Mouse (Mus musculus) cortical plate, adult 2 months (tissue): ENCODE data around the gene Mllt3. TPM values are rescaled to one million over a fixed set of nuclear protein-coding genes. Genes with fewer than 3 reads are reported as not detected.

Experiments
- H3K27ac ChIP-seq: fragments of 200-500 bp; 2 replicates; pipeline ENCODE4 v1.5.1; 2012; ENCODE audit warnings: low read length, control low read depth, inconsistent platforms; ENCODE audit not compliant: insufficient read depth
- H3K4me1 ChIP-seq: fragments of 200-500 bp; 2 replicates; pipeline ENCODE4 v1.6.1; 2011; ENCODE audit warnings: low read length; ENCODE audit not compliant: control insufficient read depth, insufficient read depth
- H3K4me3 ChIP-seq: fragments of 200-500 bp; 2 replicates; pipeline ENCODE4 v1.5.1; 2011; ENCODE audit warnings: mild to moderate bottlenecking, low read length, control low read depth; ENCODE audit not compliant: insufficient read depth
- CTCF ChIP-seq: fragments of 200-500 bp; IDR thresholded peaks from 2 replicates; pipeline ENCODE4 v1.5.1; 2011; ENCODE audit warnings: mild to moderate bottlenecking, control low read depth, low read length; ENCODE audit not compliant: insufficient read depth; ENCODE audit errors: extremely low read depth
- POLR2A ChIP-seq: fragments of 200-500 bp; IDR thresholded peaks from 2 replicates; pipeline ENCODE4 v1.6.1; 2011; ENCODE audit warnings: mild to moderate bottlenecking, low read length, control low read depth; ENCODE audit not compliant: insufficient read depth; ENCODE audit errors: extremely low read depth
- polyA plus RNA-seq: library from polyadenylated mRNA; depleted of rRNA; stranded (reverse); fragments of >200 nt; gene quantifications from 2 replicates; pipeline ENCODE4 v1.2.3, GENCODE M21; 2012

Gene Mllt3
- polyA plus RNA-seq, 1 experiment: 23.2 TPM

- no peak for TF ChIP-seq CTCF
- TF ChIP-seq POLR2A: no peak
- Histone ChIP-seq H3K4me3 (no peak overlapping the region), H3K4me1 (peaks cover 2% of the 10 kb centered on the region; the same call in 1 of the 2 replicates), H3K27ac (no peak overlapping the region)
Observed at GRCm38 (mm10) chr4:87902584-87902983, 130.6 kb downstream of the Mllt3 start.

GRCm38 (mm10) chr4:87901166-87901565 is 132.0 kb downstream of the Mllt3 start:
- no peak for TF ChIP-seq CTCF
- TF ChIP-seq POLR2A: no peak
- peaks cover 2% of the 10 kb centered on the region; the same call in 1 of the 2 replicates for H3K4me1 ChIP-seq
- no peak overlapping the region for H3K4me3 ChIP-seq
- no peak overlapping the region for H3K27ac ChIP-seq

- no peak overlapping the region for H3K4me3 ChIP-seq
- no peak overlapping the region for H3K27ac ChIP-seq
- H3K4me1 ChIP-seq: no peaks in the 10 kb centered on the region
- no peak for TF ChIP-seq POLR2A
- no peak for TF ChIP-seq CTCF
Observed at GRCm38 (mm10) chr4:87893498-87893897, 139.7 kb downstream of the Mllt3 start.

GRCm38 (mm10) chr4:87893012-87893411 is 140.2 kb downstream of the Mllt3 start:
- Histone ChIP-seq H3K4me1 (no peaks in the 10 kb centered on the region), H3K4me3 (no peak overlapping the region), H3K27ac (no peak overlapping the region)
- TF ChIP-seq CTCF: no peak
- TF ChIP-seq POLR2A: no peak

- H3K4me3 ChIP-seq: no peak overlapping the region
- peaks cover 9% of the 10 kb centered on the region for H3K4me1 ChIP-seq
- TF ChIP-seq POLR2A (no peak), CTCF (no peak)
- no peak overlapping the region for H3K27ac ChIP-seq
Observed at GRCm38 (mm10) chr4:87883225-87883875, 149.8 kb downstream of the Mllt3 start.

- Histone ChIP-seq H3K27ac (no peak overlapping the region), H3K4me1 (peaks cover 7% of the 10 kb centered on the region), H3K4me3 (no peak overlapping the region)
- TF ChIP-seq CTCF (no peak), POLR2A (no peak)
Observed at GRCm38 (mm10) chr4:87881995-87882394, 151.2 kb downstream of the Mllt3 start.

GRCm38 (mm10) chr4:87881583-87881982 is 151.6 kb downstream of the Mllt3 start:
- Histone ChIP-seq H3K4me3 (no peak overlapping the region), H3K4me1 (peaks cover 7% of the 10 kb centered on the region), H3K27ac (no peak overlapping the region)
- TF ChIP-seq POLR2A (no peak), CTCF (no peak)

GRCm38 (mm10) chr4:87880297-87880696 is 152.9 kb downstream of the Mllt3 start:
- Histone ChIP-seq H3K4me1 (peaks cover 7% of the 10 kb centered on the region), H3K4me3 (no peak overlapping the region), H3K27ac (no peak overlapping the region)
- TF ChIP-seq POLR2A (no peak), CTCF (no peak)

- Histone ChIP-seq H3K4me3 (no peak overlapping the region), H3K27ac (no peak overlapping the region), H3K4me1 (peaks cover 3% of the 10 kb centered on the region)
- no peak for TF ChIP-seq CTCF
- TF ChIP-seq POLR2A: no peak
Observed at GRCm38 (mm10) chr4:87878701-87879100, 154.5 kb downstream of the Mllt3 start.

- Histone ChIP-seq H3K4me1 (peaks cover 7% of the 10 kb centered on the region), H3K27ac (no peak overlapping the region), H3K4me3 (no peak overlapping the region)
- no peak for TF ChIP-seq CTCF
Observed at GRCm38 (mm10) chr4:87870563-87870962, 162.6 kb downstream of the Mllt3 start.
